Mouse (Mus musculus): ENCODE data around the gene Lad1. TPM values are rescaled to one million over a fixed set of nuclear protein-coding genes. Genes with fewer than 3 reads are reported as not detected.
A peak's percentile ranks its signal among the peaks of the same experiment; 100 is the strongest.

Lad1 gene
- not detected in 2 replicates for total RNA-seq (2014; fragmentation: Nextera tagmentation)
- not detected in 2 replicates for total RNA-seq (2017)

DNA sequence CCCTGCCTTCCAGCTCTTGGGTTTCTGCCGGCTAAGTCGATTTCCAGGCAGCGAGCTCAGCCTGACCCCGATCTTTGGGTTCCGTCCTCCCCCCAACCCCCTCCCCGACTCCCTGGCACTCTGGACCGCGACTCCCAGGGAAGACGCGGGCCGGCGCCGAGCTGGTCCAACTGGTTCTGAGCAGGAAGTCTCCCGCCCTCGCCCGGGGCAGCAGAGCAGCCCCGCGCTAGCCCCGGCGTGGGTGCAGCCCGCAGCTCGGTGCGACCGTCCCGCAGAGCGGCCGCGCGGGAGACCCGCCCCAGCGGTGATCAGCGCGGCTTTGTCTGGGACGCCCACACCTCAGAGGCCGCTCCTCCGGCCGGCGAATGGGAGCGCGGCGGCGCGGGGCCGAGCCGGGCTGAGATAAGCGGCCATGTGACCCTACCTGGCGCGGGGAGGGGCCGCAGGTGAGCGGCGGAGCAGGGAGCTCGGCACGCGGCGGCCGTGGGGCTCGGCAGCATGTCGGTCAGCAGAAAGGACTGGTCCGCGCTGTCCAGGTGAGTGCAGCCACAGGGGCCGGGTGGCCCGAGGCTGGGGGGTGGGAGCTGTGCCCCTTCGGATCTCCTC lies at the start of gene Lad1:
Lad1 (plus strand) TSS at position 118 of the 606 bp plus-strand sequence.
- no peak for ATAC-seq (replicated peaks; ENCODE audit: low FRiP score, low TSS enrichment, poor library complexity, severe bottlenecking)

DNA sequence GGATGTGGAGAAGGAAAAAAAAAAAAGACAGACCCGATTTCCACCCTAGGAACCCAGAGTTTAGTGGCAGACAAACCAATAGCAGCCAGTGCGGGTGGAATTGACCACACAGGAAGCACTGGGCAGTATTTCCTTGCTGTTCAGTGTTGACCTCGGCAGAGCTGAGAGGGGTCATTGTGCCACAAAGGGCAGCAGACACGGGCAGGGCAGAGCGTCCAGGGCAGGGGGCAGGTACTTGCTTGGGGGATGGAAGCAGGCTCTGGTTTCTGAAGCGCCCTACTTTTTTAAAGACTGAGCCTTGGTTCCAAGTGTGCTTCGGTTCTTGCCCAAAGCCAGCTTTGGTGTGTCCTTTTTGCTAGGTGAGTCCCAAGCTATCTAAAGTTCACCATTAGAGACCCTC lies 48.2 kb upstream of the Lad1 start:
- no peak for ATAC-seq (replicated peaks; ENCODE audit: low FRiP score, low TSS enrichment, poor library complexity, severe bottlenecking)

DNA sequence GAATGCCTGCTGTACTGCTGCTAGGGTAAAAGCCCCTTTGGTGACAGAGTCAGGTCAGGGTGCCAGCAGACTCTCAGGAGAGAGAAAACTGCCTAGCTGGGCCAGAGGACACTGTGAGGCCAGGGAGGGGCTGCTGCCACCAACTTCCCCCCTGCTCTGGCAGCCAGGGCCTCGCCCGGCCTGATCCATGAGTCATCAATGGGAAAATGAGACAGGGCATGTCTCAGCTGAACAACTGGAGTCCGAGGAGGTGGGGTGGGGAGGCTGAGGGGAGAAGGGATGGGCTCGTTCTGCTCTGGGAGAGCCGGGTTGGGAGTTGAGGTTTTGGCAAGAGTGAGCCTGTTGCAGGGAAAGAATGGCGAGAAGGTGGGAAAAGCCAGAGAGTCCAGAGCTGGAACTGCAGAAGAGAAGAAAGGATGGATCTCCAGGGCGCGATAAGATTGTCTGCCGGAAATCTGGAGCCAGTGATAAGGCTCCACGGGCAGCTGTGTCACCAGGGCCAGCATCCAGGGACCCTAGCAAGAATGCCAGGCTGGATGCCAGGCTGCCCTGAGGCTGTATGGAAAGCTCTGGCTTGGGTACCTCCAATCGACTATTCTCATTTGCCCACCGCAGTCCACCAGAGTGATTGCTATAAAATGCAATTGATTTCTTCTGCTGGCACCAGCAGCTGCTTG lies 47.4 kb upstream of the Lad1 start:
- ATAC-seq (replicated peaks; ENCODE audit: low FRiP score, low TSS enrichment, poor library complexity, severe bottlenecking) = no peak

DNA sequence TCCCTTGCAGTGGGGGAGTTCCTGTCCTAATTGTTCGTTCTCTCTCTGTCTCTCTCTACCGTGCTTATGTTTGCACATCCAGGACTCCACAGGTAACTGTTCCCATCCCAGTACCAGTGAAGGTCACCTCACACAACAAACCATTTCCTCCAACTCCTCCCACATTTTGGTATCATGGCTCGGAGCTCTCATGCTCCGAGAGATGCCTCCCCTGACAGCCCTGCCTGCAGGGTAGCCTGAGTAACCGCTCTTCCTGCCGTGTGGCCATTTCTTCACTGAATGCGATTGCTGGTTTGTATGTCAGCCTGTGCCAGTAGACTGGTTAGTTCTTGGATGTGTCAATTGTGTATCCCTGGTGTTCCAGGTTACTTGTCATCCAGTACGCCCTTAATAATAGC lies 46.8 kb upstream of the Lad1 start:
- ATAC-seq (replicated peaks; ENCODE audit: low FRiP score, low TSS enrichment, poor library complexity, severe bottlenecking) = no peak

DNA sequence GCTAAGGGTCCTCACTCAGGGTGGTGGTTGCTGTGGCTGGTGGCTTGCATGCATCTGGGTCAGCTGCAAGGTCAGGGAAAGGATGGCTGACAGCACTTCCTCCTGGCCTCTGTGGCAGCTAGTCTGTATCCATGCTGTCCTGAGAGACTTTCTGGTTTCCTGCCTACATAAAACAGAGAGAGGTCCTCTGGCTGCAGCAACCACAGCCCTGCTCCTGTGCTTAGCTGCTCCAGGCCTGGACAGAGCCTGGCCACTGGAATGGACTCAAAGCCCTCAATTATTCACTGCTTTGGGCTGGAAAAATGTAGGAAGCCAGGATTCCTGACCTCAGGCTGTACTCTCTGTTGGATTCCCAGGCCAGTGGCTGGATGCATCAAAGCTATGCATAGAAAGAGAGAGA lies 41.8 kb upstream of the Lad1 start:
- ATAC-seq (replicated peaks; ENCODE audit: low FRiP score, low TSS enrichment, poor library complexity, severe bottlenecking) = no peak

DNA sequence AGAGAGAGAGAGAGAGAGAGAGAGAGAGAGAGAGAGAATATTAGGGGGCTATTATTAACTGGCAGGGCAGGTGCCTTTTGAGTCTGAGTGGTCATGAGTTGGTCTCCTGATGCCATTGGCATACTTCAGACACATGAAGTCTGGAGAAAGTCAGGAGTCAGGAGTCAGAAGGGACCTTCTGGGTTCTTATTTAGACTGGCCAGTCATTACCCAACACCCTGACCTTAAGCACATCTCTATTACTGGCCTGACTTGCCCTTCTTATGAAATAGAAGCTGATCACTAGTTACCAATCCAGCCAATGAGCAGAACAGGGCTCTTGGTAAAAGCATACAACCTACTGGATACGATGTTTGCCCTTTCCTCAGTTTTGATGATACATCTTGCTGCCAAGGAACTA lies 41.4 kb upstream of the Lad1 start:
- ATAC-seq (replicated peaks; ENCODE audit: low FRiP score, low TSS enrichment, poor library complexity, severe bottlenecking) = no peak

DNA sequence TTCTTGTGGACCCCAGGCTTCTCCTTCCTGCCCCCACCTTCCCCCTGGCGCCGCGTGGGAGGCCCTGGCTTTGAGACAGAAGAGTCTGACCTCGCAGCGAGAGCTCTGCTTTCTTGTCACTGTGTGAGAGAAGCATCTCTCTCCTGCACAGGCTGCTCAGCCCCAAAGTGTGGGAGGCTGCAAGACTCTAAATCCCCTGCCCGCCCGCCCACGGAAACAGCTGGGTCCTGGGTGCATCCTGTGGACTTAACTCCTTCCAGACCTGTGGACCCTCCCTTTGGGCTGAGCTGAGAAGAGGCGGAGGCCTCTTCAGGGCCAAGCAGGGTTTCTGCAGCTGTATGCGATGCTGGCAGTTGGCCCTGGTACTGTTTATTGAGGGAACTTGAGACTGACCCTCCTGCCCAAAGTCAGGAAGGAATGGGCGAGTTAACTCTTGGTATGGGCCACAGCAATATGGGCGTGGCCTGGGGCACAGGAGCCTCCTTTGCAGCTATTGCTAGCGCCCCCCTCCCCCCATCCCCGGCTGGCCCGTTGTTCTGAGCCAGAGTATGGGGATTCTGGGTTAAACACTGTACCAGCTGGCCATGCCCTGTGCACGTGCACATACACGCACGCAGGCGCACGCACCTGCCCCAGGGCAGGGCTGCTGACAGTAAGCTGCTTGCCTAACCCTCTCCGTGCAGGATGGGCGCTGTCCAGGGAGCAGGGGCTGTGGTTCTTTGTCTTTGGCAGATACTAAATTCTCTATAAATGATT lies 39.4 kb upstream of the Lad1 start, which contains the start of gene Tnni1:
Tnni1 (plus strand) TSS at position 655 of the 756 bp plus-strand sequence.
- ATAC-seq (replicated peaks; ENCODE audit: low FRiP score, low TSS enrichment, poor library complexity, severe bottlenecking) = peak; percentile 56

DNA sequence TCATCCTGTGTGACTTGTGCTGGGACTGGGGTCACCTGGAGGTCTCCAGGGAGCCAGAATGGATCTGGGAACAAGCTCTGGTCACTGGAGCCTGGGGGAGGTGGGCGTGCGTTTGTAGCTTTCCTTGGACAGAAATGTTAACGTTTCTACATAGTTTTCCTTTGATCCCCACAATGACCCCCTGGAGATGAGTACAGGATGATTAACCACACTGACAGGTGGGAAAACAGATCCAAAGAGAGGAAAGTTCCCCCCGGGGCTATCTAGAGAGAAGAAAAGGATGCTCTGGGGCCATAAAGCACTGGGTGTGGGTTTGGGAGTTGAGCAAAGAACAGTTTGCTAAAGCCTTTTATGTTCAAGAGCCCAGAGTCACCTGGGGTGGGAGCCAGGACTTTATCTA lies 37.7 kb upstream of the Lad1 start:
- ATAC-seq (replicated peaks; ENCODE audit: low FRiP score, low TSS enrichment, poor library complexity, severe bottlenecking) = no peak

DNA sequence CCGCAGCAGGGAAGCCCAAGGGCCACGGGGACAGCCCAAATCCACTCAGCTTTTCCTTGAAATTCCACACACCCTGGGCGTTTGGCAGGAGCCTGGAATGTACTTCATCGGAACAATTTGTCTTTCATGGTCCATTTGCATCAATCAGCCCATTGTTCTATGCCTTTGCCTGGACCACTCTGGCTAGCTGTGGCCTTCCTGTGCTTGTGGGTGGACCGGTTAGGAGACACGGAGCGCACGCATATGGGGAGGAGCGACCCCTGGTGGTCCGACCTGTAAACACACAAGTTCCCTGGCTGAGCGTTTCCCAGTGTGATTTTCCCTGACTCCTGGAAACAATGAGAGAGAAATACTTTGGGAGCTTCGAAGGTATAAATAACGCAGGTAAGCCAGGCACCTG lies 37.2 kb upstream of the Lad1 start:
- ATAC-seq (replicated peaks; ENCODE audit: low FRiP score, low TSS enrichment, poor library complexity, severe bottlenecking) = peak; percentile 68

DNA sequence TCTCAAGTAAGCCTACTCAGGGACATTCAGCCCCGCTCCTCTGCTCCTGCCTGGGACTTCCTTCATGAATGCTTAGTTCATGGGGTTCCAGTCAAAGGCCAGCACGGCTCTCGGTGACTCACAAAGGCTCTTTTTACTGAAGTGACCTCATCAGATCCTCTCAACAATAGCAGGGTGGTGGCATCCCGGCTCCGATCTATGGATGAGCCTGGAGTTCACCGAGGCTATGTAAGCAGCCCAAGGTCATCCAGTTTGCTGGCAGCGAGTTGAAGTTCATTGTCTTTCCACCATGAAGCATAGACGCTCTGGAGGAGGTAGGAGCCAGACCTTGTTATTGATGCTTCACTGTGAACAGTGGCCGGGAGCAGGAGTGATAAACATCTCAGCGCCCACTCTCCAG lies 35.6 kb upstream of the Lad1 start:
- no peak for ATAC-seq (replicated peaks; ENCODE audit: low FRiP score, low TSS enrichment, poor library complexity, severe bottlenecking)

DNA sequence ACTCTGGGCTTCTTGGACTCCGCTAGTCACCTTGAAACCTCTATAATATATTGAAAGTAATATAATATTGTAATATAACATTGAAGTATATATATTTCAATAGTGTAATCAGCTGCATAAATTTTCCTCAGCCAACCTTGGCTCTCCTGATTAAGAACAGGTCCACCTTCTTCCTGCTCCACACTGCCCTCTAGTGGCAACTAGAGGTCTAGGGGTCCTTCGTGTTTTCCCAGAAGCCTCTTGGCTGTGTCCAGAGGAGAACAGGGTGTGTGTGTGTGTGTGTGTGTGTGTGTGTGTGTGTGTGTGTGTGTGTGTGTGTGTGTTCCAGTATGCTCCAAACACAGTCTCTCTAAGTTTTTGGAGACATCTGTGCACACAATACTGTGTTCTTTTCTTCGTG lies 30.6 kb upstream of the Lad1 start:
- peak; percentile 69 for ATAC-seq (replicated peaks; ENCODE audit: low FRiP score, low TSS enrichment, poor library complexity, severe bottlenecking)

DNA sequence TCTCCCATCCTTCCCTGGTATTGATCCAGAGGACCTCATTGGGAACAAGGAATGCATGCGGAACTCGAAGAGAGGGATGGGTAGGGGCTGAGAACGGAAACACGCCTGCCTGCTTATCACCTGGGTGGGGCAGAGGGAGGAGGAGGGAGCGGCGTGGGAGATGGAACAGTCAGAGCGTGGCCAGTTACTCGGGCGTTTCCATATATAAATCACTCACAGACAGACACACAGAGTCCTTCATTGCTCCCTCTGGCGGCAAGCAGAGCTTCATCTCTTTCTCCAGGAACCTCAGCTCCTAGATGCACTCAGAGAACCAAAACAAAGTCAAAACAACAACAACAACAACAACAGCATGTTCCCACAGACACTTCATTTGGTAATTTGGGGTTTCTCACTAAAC lies 29.7 kb upstream of the Lad1 start:
- 0 out of 2 replicates have a peak, but pooled peaks have one; percentile 16 for ATAC-seq (replicated peaks; ENCODE audit: low FRiP score, low TSS enrichment, poor library complexity, severe bottlenecking)

DNA sequence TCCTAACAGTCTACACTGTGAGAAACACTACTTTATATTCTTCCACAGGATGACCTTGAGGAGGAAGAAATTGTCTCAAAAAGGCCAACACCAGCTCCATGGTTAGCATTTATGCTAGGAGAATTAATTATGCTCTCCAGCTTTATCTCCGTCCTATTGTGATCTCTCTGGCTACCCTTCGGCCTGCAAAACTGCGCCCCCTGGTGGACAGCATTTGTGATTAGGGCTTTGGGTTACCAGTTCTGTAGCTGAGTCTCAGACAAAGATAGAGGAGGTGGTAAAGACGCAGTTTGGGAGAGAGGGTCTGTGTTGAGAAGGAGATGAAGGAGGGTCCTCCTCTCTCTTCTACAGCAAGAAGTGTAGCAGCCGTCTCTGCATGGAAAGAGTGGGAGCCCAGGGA lies 28.6 kb upstream of the Lad1 start:
- ATAC-seq (replicated peaks; ENCODE audit: low FRiP score, low TSS enrichment, poor library complexity, severe bottlenecking) = peak; percentile 71

DNA sequence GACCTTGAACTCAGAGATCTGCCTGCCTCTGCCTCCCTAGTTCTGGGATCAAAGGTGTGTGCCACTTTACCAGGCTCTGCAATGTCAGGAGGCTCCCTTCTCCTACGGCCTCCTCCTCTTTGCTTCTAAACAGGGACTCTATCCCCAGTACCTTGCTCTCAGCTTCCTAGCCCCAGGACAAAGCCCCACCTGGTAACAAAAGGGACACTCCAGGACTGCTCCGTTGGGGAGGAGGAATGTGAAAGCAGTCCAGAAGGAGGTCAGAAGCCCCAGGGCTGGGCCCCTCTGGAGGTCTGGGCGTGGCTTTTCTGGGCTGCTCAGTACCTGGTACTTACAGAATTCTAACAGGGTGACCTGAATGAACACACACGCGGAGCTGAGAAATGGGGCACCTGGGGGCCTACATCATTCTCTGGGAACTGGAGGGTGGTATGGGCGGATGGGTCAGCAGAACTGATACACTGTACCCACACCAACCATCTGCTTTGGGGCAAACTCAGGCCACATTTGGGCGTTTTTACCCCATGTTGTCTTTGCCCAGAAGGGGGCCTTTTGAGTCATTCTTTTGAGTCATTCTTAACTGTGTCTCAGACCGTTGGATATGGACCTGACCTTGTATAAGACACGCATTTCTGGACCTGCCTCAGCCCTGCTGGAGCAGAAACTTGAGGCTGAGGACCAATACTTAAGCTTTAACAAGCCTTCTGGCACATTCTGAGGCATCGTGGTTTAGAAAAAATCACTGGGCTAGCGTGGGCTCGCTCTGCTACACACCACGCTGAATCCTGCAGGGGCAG lies 26.1 kb upstream of the Lad1 start:
- ATAC-seq (replicated peaks; ENCODE audit: low FRiP score, low TSS enrichment, poor library complexity, severe bottlenecking) = no peak

DNA sequence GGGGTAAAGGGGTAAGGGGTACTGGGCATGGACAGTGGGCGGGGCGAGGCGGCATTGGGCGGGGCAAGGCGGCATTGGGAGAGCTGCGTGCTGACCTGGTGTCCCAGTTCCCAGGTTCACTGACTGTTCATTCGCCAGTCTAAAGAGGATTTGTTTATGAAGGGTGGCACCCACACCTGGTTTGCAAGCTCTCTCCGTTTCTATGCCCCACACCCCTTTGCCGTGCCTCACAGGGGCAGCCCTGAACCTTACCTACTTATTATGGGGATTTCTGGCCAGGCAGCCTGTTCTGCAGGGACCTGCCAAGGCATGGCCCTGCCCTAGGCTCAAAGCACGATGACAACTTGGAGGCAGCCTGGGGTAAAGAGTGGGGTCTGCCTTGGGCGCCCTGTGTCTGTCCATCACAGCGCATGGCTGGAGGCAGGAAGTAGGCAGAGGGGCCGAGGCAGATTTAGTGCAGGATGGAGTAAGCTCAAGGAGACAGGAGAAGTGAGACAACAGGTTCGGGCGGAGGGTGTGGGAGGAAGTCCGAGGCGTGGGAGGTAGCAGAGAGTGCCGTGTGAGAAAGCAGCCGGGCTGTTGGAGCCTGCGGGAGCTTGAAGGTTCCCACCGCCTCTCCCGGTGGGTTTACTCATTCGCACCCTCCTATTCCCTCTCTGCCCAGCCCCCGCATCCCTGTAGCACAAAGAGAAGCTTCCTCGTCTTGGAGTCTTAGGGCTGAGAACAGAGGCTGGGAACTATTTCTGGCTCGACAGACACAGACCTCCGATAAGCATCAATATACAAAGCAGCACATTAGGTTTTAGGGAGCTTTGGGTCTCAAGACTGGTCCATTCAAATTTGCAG lies 24.8 kb upstream of the Lad1 start:
- ATAC-seq (replicated peaks; ENCODE audit: low FRiP score, low TSS enrichment, poor library complexity, severe bottlenecking) = no peak

DNA sequence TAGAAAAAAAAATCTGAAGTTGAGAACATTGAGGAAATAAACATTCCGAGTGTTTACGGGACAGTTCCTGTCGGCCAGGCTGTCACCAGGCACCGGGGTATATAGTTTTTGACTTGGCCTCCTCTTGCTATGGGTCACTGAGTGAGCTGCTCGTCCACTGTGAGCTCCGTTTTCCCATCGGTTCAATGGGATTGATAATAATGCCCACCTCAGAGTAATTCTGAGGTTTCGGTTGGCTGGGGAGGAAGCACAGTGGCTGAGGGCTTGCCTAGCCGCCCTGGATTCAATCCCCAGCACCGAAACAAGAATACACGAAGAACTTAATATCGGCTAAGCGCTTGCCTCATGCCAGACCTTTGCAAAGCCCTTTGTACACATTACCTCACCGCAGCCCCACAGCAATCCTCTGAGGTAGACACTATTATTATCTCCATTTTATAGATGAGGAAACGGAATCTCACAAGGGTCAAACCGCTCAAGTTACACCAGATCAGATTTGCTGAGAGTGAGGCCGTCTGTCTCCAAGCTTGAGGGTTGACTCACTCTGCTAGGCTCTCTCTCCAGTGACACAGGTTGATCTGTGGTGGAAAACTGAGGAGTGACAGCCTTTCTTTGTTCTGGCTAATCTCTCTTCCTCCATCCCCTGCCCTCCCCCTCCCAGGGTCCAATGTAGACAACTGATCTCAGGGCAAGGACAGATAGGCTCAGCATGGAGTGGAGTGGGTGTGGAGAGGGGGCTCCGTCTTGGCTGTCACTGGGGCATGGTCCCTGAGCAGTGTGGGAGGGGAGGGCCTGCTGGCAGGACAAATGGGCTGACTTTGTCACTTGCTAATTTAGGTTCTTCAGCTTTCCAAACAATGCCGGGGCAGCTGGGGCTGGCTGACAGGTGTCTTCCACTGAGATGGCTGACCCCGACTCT lies 23.9 kb upstream of the Lad1 start:
- ATAC-seq (replicated peaks; ENCODE audit: low FRiP score, low TSS enrichment, poor library complexity, severe bottlenecking) = no peak

DNA sequence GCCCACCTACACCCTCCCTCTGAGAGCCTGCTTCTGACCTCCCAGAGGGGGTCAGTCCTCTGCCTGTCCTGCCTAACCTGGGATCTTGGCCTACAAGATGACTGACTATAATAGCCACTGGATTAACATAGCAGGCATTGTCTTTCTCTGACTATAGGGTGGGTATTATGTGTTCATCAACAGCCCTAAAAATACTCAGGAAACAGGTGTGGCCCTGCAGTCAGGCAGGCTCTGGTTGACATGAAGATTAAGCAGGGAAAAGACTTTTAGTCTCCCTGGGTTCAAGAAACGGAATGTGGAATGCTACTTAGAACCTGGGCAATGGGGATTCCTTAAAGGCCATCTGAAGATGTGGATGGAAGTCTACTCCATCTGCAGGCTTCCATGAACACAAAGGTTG lies 19.9 kb upstream of the Lad1 start:
- ATAC-seq (replicated peaks; ENCODE audit: low FRiP score, low TSS enrichment, poor library complexity, severe bottlenecking) = no peak

DNA sequence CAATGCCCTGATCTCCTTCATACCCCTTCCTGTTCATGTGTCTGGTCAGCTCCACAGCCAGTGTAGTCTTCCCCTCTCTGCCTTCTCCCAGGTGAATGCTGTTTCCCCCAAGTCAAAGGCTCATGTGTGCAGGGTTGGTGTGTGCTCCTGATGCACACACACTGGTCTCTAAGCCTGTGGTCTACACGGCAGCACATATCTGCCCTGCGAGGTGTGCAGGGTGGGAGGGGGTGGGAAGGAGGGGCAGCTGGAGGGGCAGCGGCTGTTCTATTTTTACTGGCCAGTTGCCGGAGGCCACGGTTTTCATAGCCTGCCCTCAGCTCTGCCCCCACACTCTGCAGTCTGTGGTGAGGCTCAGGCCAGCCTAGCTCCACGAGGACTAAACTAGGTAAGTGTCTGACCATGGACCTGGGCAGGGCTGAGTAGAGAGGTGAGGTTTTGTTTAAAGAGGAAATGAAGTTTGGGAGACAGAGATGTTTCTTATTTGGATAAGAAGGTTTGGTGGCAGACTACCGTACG lies 19.2 kb upstream of the Lad1 start:
- no peak for ATAC-seq (replicated peaks; ENCODE audit: low FRiP score, low TSS enrichment, poor library complexity, severe bottlenecking)
